Mouse (Mus musculus) E14TG2a.4 (cell line): ENCODE results near the gene Gad1.

Experiments used
- CTCF ChIP-seq: conservative IDR thresholded peaks from 2 replicates; pipeline ENCODE4 v1.5.1; 2014; ENCODE audit warnings: low read length
- NANOG ChIP-seq: IDR thresholded peaks from 2 replicates; pipeline ENCODE4 v1.6.1; 2014; ENCODE audit warnings: borderline replicate concordance, low read length, mixed read lengths
- POU5F1 ChIP-seq: IDR thresholded peaks from 2 replicates; pipeline ENCODE4 v1.6.1; 2014; ENCODE audit warnings: low read length, borderline replicate concordance

- TF ChIP-seq CTCF (no peak), NANOG (no peak), POU5F1 (no peak)
Measured at GRCm38 (mm10) chr2:70631321-70631720, 78.4 kb downstream of the Gad1 start.
